Mouse (Mus musculus) large intestine, adult 2 months (tissue): Measurements from ENCODE around the gene Pheta1. TPM values are rescaled to one million over a fixed set of nuclear protein-coding genes. Genes with fewer than 3 reads are reported as not detected.

Experiments
- DNase-seq: peaks from one replicate; pipeline ENCODE4 v3.0.0-alpha.2; 2012; ENCODE audit warnings: low read depth, low spot score
- WGBS: fragments of 180-500 bp; shearing (Covaris S2); methylation state at CpG from one replicate; pipeline ENCODE4 v1.1.7; 2018; 5-methylcytosine and 5-hydroxymethylcytosine counted together
- polyA plus RNA-seq: library from polyadenylated mRNA; depleted of rRNA; stranded (reverse); fragments of >200 nt; gene quantifications from 2 replicates; pipeline ENCODE4 v1.2.3, GENCODE M21; 2012

Gene Pheta1
- polyA plus RNA-seq, 1 experiment: 67.6 TPM

GRCm38 (mm10) chr5:121822786-121823505, 25.8 kb upstream of the Pheta1 start:
- WGBS: 80% methylated on average over 7 of the region's 7 CpGs

GRCm38 (mm10) chr5:121823668-121824067, 25.1 kb upstream of the Pheta1 start:
- no peak for DNase-seq
- 85% methylated on average over 1 of the region's 1 CpGs for WGBS

More at GRCm38 (mm10) chr5:121822786-121823505, 25.8 kb upstream of the Pheta1 start:
- DNase-seq: no peak

- DNase-seq: no peak
- WGBS: 71% methylated on average over 4 of the region's 4 CpGs
Observed at GRCm38 (mm10) chr5:121824121-121824520, 24.7 kb upstream of the Pheta1 start.

- WGBS: 89% methylated on average over 3 of the region's 3 CpGs
- no peak for DNase-seq
Observed at GRCm38 (mm10) chr5:121825606-121826005, 23.2 kb upstream of the Pheta1 start.

- no peak for DNase-seq
- 83% methylated on average over 4 of the region's 4 CpGs for WGBS
Observed at GRCm38 (mm10) chr5:121827876-121828275, 20.9 kb upstream of the Pheta1 start.

GRCm38 (mm10) chr5:121828491-121829432, 20.0 kb upstream of the Pheta1 start:
- DNase-seq: no peak
- WGBS: 74% methylated on average over 82 of the region's 82 CpGs

GRCm38 (mm10) chr5:121831002-121831601, 17.7 kb upstream of the Pheta1 start:
- DNase-seq: no peak
- 96% methylated on average over 6 of the region's 6 CpGs for WGBS

- DNase-seq: no peak
- 73% methylated on average over 6 of the region's 6 CpGs for WGBS
Observed at GRCm38 (mm10) chr5:121832376-121833155, 16.2 kb upstream of the Pheta1 start.

- WGBS: 93% methylated on average over 2 of the region's 2 CpGs
- DNase-seq: no peak
Observed at GRCm38 (mm10) chr5:121833159-121833558, 15.6 kb upstream of the Pheta1 start.

- 35% methylated on average over 10 of the region's 10 CpGs for WGBS
Observed at GRCm38 (mm10) chr5:121833572-121834240, 15.1 kb upstream of the Pheta1 start.

GRCm38 (mm10) chr5:121834241-121834606, 14.6 kb upstream of the Pheta1 start:
- WGBS: 71% methylated on average over 7 of the region's 7 CpGs
- no peak for DNase-seq

More at GRCm38 (mm10) chr5:121833572-121834240, 15.1 kb upstream of the Pheta1 start:
- DNase-seq: no peak

- WGBS: 31% methylated on average over 12 of the region's 12 CpGs
- no peak for DNase-seq
Observed at GRCm38 (mm10) chr5:121834991-121835747, 13.6 kb upstream of the Pheta1 start.

- no peak for DNase-seq
- WGBS: under 1% methylated on average over 50 of the region's 51 CpGs
Observed at GRCm38 (mm10) chr5:121835949-121836691, 12.7 kb upstream of the Pheta1 start.

- DNase-seq: no peak
- WGBS: under 1% methylated on average over 77 of the region's 77 CpGs
Observed at GRCm38 (mm10) chr5:121836692-121837415, 11.9 kb upstream of the Pheta1 start.

- no peak for DNase-seq
- 3% methylated on average over 35 of the region's 35 CpGs for WGBS
Observed at GRCm38 (mm10) chr5:121837441-121838340, 11.1 kb upstream of the Pheta1 start, which contains the start of gene Sh2b3. Gene Sh2b3, minus strand, starts transcription at chr5:121837646.
